Mouse (Mus musculus) layer of hippocampus, postnatal 25 days (tissue): ENCODE data around the gene Fktn. TPM values are rescaled to one million over a fixed set of nuclear protein-coding genes. Genes with fewer than 3 reads are reported as not detected.
"Not testable (repeated sequence)": the region's sequence is repeated elsewhere in the genome, so short reads cannot be mapped to it uniquely, and the experiment has no call there.

ENCODE experiments used
- DNase-seq, 2 experiments: peaks; one replicate each; pipeline ENCODE4 v3.0.0; 2022; ENCODE audit warnings: mixed read lengths in 2 of 2, low spot score in 1 of 2; ENCODE audit errors: extremely low spot score in 1 of 2
- total RNA-seq, 2 experiments: library from RNA; stranded (reverse); gene quantifications; 2 replicates each; pipeline ENCODE4 v1.2.3; 2021

Fktn gene
- total RNA-seq, 2 experiments from 2014 or later = 31.5 to 32.1 TPM

GRCm38 (mm10) chr4:53770958-53771735, 57.3 kb downstream of the Fktn start:
- DNase-seq = no peak

- DNase-seq = no peak
Observed at GRCm38 (mm10) chr4:53772004-53772403, 58.2 kb downstream of the Fktn start.

GRCm38 (mm10) chr4:53773911-53774310, 60.1 kb downstream of the Fktn start:
- no peak for DNase-seq

- DNase-seq = no peak
Observed at GRCm38 (mm10) chr4:53781396-53781795, 67.6 kb downstream of the Fktn start.

- DNase-seq = no peak
Observed at GRCm38 (mm10) chr4:53782216-53783070, 68.6 kb downstream of the Fktn start.

- no peak for DNase-seq
Observed at GRCm38 (mm10) chr4:53785746-53786398, 72.1 kb downstream of the Fktn start.

- DNase-seq = no peak
Observed at GRCm38 (mm10) chr4:53786851-53787250, 73.1 kb downstream of the Fktn start.

- no peak for DNase-seq
Observed at GRCm38 (mm10) chr4:53789346-53789745, 75.5 kb downstream of the Fktn start.

GRCm38 (mm10) chr4:53794257-53794966, 80.6 kb downstream of the Fktn start:
- no peak for DNase-seq

GRCm38 (mm10) chr4:53795086-53795485, 81.3 kb downstream of the Fktn start:
- no peak for DNase-seq

GRCm38 (mm10) chr4:53795706-53796105, 81.9 kb downstream of the Fktn start:
- DNase-seq = no peak

GRCm38 (mm10) chr4:53796865-53797772, 83.3 kb downstream of the Fktn start:
- no peak for DNase-seq

- no peak for DNase-seq
Observed at GRCm38 (mm10) chr4:53798896-53799676, 85.3 kb downstream of the Fktn start.

- no peak for DNase-seq
Observed at GRCm38 (mm10) chr4:53799753-53800152, 86.0 kb downstream of the Fktn start.

GRCm38 (mm10) chr4:53803674-53804073, 89.9 kb downstream of the Fktn start:
- DNase-seq = not testable (repeated sequence)

- DNase-seq = not testable (repeated sequence)
Observed at GRCm38 (mm10) chr4:53806428-53806827, 92.6 kb downstream of the Fktn start.

GRCm38 (mm10) chr4:53818320-53818719, 104.5 kb downstream of the Fktn start:
- no peak for DNase-seq

GRCm38 (mm10) chr4:53823697-53824096, 109.9 kb downstream of the Fktn start:
- no peak for DNase-seq

GRCm38 (mm10) chr4:53824831-53825230, 111.0 kb downstream of the Fktn start:
- DNase-seq = no peak
